Mouse (Mus musculus): ENCODE results near the gene Eif3i. TPM values are rescaled to one million over a fixed set of nuclear protein-coding genes. Genes with fewer than 3 reads are reported as not detected.

The Eif3i gene
- polyA plus RNA-seq, 1 experiment from 2014 or later = 200 TPM

- no peak for ATAC-seq (ENCODE audit: low FRiP score, low read depth)
- no peak overlapping the region for H3K27ac ChIP-seq
- H3K9ac ChIP-seq = no peak overlapping the region; the same call in 1 of the 2 replicates
- 86% methylated on average over 1 of the region's 1 CpGs for WGBS
- H3K4me2 ChIP-seq (replicated peaks) = peak overlapping the region; percentile 65
- no peak overlapping the region for H3K4me3 ChIP-seq
- no peaks in the 10 kb centered on the region for H3K27me3 ChIP-seq (replicated peaks)
- peaks cover 12% of the 10 kb centered on the region; the same call in 1 of the 2 replicates for H3K4me1 ChIP-seq
- no peaks in the 10 kb centered on the region for H3K36me3 ChIP-seq
- no peaks in the 10 kb centered on the region for H3K9me3 ChIP-seq
Observed at GRCm38 (mm10) chr4:129584370-129584769, 16.1 kb downstream of the Eif3i start.

GRCm38 (mm10) chr4:129582251-129582650 lies 18.2 kb downstream of the Eif3i start:
- H3K4me3 ChIP-seq = no peak overlapping the region
- 0 out of 2 replicates have a peak overlapping the region, but pooled peaks have one; percentile 3 for H3K9ac ChIP-seq
- WGBS = 82% methylated on average over 1 of the region's 1 CpGs
- H3K36me3 ChIP-seq = no peaks in the 10 kb centered on the region
- H3K4me1 ChIP-seq = peaks cover 12% of the 10 kb centered on the region; the same call in 1 of the 2 replicates
- H3K27ac ChIP-seq = no peak overlapping the region
- H3K27me3 ChIP-seq (replicated peaks) = no peaks in the 10 kb centered on the region; the same call in 1 of the 2 replicates
- no peaks in the 10 kb centered on the region for H3K9me3 ChIP-seq
- H3K4me2 ChIP-seq (replicated peaks) = no peak overlapping the region
- ATAC-seq (ENCODE audit: low FRiP score, low read depth) = no peak

- Histone ChIP-seq H3K4me1 (peaks cover 16% of the 10 kb centered on the region; the same call in 1 of the 2 replicates), H3K36me3 (no peaks in the 10 kb centered on the region), H3K9ac (no peak overlapping the region), H3K9me3 (no peaks in the 10 kb centered on the region), H3K27ac (no peak overlapping the region), H3K4me2 (replicated peaks) (no peak overlapping the region), H3K27me3 (replicated peaks) (no peaks in the 10 kb centered on the region; the same call in 1 of the 2 replicates), H3K4me3 (no peak overlapping the region)
- no peak for ATAC-seq (ENCODE audit: low FRiP score, low read depth)
- WGBS = 72% methylated on average over 7 of the region's 7 CpGs
Observed at GRCm38 (mm10) chr4:129580347-129580746, 20.1 kb downstream of the Eif3i start.

- no peak within 1 kb of the TSS for H3K9ac ChIP-seq
- peak within 1 kb of the TSS; percentile 16; the same call in 1 of the 2 replicates for H3K4me2 ChIP-seq (replicated peaks)
- H3K9me3 ChIP-seq = no peaks in the 10 kb centered on the region
- no peak within 1 kb of the TSS for H3K4me3 ChIP-seq
- ATAC-seq (ENCODE audit: low FRiP score, low read depth) = no peak
- 0 out of 2 replicates have a peak, but pooled peaks cover 5% of the 10 kb centered on the region for H3K4me1 ChIP-seq
- no peaks in the 10 kb centered on the region; the same call in 1 of the 2 replicates for H3K27me3 ChIP-seq (replicated peaks)
- 85% methylated on average over 5 of the region's 5 CpGs for WGBS
- H3K27ac ChIP-seq = no peak within 1 kb of the TSS
- no peaks in the 10 kb centered on the region for H3K36me3 ChIP-seq
Observed at GRCm38 (mm10) chr4:129578466-129578865, 22.0 kb downstream of the Eif3i start, which contains the start of gene Fam167b. Gene Fam167b (minus strand): TSS chr4:129578549.

- ATAC-seq (ENCODE audit: low FRiP score, low read depth) = no peak
- Histone ChIP-seq H3K36me3 (no peaks in the 10 kb centered on the region), H3K4me1 (0 out of 2 replicates have a peak, but pooled peaks cover 5% of the 10 kb centered on the region), H3K27me3 (replicated peaks) (no peaks in the 10 kb centered on the region; the same call in 1 of the 2 replicates), H3K9me3 (no peaks in the 10 kb centered on the region), H3K9ac (no peak overlapping the region), H3K4me2 (replicated peaks) (no peak overlapping the region), H3K27ac (no peak overlapping the region), H3K4me3 (no peak overlapping the region)
- 85% methylated on average over 7 of the region's 7 CpGs for WGBS
Observed at GRCm38 (mm10) chr4:129577688-129578087, 22.8 kb downstream of the Eif3i start.

GRCm38 (mm10) chr4:129576863-129577491 lies 23.5 kb downstream of the Eif3i start:
- Histone ChIP-seq H3K4me1 (0 out of 2 replicates have a peak, but pooled peaks cover 5% of the 10 kb centered on the region), H3K4me2 (replicated peaks) (peak overlapping the region; percentile 16; the same call in 1 of the 2 replicates), H3K9ac (no peak overlapping the region), H3K27me3 (replicated peaks) (no peaks in the 10 kb centered on the region; the same call in 1 of the 2 replicates), H3K27ac (no peak overlapping the region), H3K36me3 (no peaks in the 10 kb centered on the region), H3K9me3 (no peaks in the 10 kb centered on the region), H3K4me3 (no peak overlapping the region)
- WGBS = 33% methylated on average over 21 of the region's 21 CpGs
- ATAC-seq (ENCODE audit: low FRiP score, low read depth) = no peak

- 0 out of 2 replicates have a peak, but pooled peaks cover 5% of the 10 kb centered on the region for H3K4me1 ChIP-seq
- no peaks in the 10 kb centered on the region for H3K36me3 ChIP-seq
- H3K9me3 ChIP-seq = no peaks in the 10 kb centered on the region
- no peak overlapping the region for H3K4me3 ChIP-seq
- WGBS = 47% methylated on average over 7 of the region's 8 CpGs
- H3K9ac ChIP-seq = no peak overlapping the region
- H3K27me3 ChIP-seq (replicated peaks) = no peaks in the 10 kb centered on the region; the same call in 1 of the 2 replicates
- no peak for ATAC-seq (ENCODE audit: low FRiP score, low read depth)
- H3K4me2 ChIP-seq (replicated peaks) = no peak overlapping the region
- H3K27ac ChIP-seq = no peak overlapping the region
Observed at GRCm38 (mm10) chr4:129575171-129575844, 25.1 kb downstream of the Eif3i start.

GRCm38 (mm10) chr4:129573430-129573829 lies 27.0 kb downstream of the Eif3i start, which contains the start of gene Lck:
Gene Lck (minus strand): TSS chr4:129573641.
- Histone ChIP-seq H3K4me2 (replicated peaks) (no peak within 1 kb of the TSS), H3K4me1 (0 out of 2 replicates have a peak, but pooled peaks cover 5% of the 10 kb centered on the region), H3K4me3 (no peak within 1 kb of the TSS), H3K9ac (no peak within 1 kb of the TSS), H3K27me3 (replicated peaks) (no peaks in the 10 kb centered on the region; the same call in 1 of the 2 replicates), H3K36me3 (no peaks in the 10 kb centered on the region), H3K27ac (no peak within 1 kb of the TSS), H3K9me3 (no peaks in the 10 kb centered on the region)
- WGBS = 86% methylated on average over 8 of the region's 8 CpGs
- no peak for ATAC-seq (ENCODE audit: low FRiP score, low read depth)

- no peak for ATAC-seq (ENCODE audit: low FRiP score, low read depth)
- H3K4me1 ChIP-seq = 0 out of 2 replicates have a peak, but pooled peaks cover 5% of the 10 kb centered on the region
- no peak overlapping the region for H3K9ac ChIP-seq
- H3K9me3 ChIP-seq = no peaks in the 10 kb centered on the region
- no peak overlapping the region for H3K27ac ChIP-seq
- H3K4me3 ChIP-seq = no peak overlapping the region
- no peak overlapping the region for H3K4me2 ChIP-seq (replicated peaks)
- no peaks in the 10 kb centered on the region; the same call in 1 of the 2 replicates for H3K27me3 ChIP-seq (replicated peaks)
- 98% methylated on average over 4 of the region's 4 CpGs for WGBS
- no peaks in the 10 kb centered on the region for H3K36me3 ChIP-seq
Observed at GRCm38 (mm10) chr4:129573093-129573370, 27.4 kb downstream of the Eif3i start.

- no peaks in the 10 kb centered on the region for H3K9me3 ChIP-seq
- H3K4me2 ChIP-seq (replicated peaks) = no peak overlapping the region
- no peak overlapping the region for H3K27ac ChIP-seq
- ATAC-seq (ENCODE audit: low FRiP score, low read depth) = no peak
- H3K9ac ChIP-seq = no peak overlapping the region
- H3K4me1 ChIP-seq = 0 out of 2 replicates have a peak, but pooled peaks cover 5% of the 10 kb centered on the region
- H3K27me3 ChIP-seq (replicated peaks) = no peaks in the 10 kb centered on the region
- H3K4me3 ChIP-seq = no peak overlapping the region
- H3K36me3 ChIP-seq = no peaks in the 10 kb centered on the region
- WGBS = 86% methylated on average over 13 of the region's 13 CpGs
Observed at GRCm38 (mm10) chr4:129572236-129573092, 28.0 kb downstream of the Eif3i start.

GRCm38 (mm10) chr4:129571551-129572084 lies 28.8 kb downstream of the Eif3i start:
- ATAC-seq (ENCODE audit: low FRiP score, low read depth) = no peak
- Histone ChIP-seq H3K4me3 (no peak overlapping the region), H3K27me3 (replicated peaks) (no peaks in the 10 kb centered on the region), H3K36me3 (no peaks in the 10 kb centered on the region), H3K9ac (no peak overlapping the region), H3K27ac (no peak overlapping the region), H3K4me1 (no peaks in the 10 kb centered on the region), H3K4me2 (replicated peaks) (no peak overlapping the region), H3K9me3 (no peaks in the 10 kb centered on the region)
- WGBS = 78% methylated on average over 8 of the region's 8 CpGs
